Mouse (Mus musculus): ENCODE results near the gene Gsdma3. TPM values are rescaled to one million over a fixed set of nuclear protein-coding genes. Genes with fewer than 3 reads are reported as not detected.

Gene Gsdma3
- total and polyA plus RNA-seq, 3 experiments, result not detected

DNA sequence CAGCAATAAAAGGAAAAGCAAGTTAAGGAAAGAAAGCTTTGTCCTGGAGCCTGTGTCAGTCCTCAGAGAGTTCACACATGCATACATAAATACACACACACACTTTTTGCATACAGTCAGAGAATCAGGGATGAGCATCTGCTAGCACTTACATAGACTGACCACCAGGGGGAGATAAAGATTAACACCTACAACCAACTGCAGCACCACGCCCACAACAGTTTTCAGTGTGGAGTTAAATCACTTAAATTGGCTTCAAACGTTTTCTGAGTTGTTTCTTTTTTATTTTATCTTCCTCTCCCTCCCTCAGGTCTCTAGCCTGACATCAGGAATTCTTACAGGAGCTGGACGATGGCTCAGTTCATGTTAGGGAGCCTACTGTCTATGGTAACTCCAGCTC is 19.4 kb upstream of the Gsdma3 start (continued):
- TF ChIP-seq ETS1 (IDR thresholded peaks at IDR 0.05; ENCODE audit: low read depth, low read length) (no peak), ELF1 (IDR thresholded peaks at IDR 0.05; ENCODE audit: low read depth, low read length) (peak; percentile 25; the same call in 1 of the 2 replicates), MAZ (IDR thresholded peaks at IDR 0.05; ENCODE audit: low read depth, low read length) (0 out of 2 replicates have a peak, but pooled peaks have one; percentile 37), EP300 (IDR thresholded peaks at IDR 0.05; ENCODE audit: low read depth in 1 of 2, low read length in 2 of 2) (no peak), MAFK (IDR thresholded peaks at IDR 0.05; ENCODE audit: borderline replicate concordance, low read depth, low read length) (no peak), BHLHE40 (IDR thresholded peaks at IDR 0.05; ENCODE audit: borderline replicate concordance, low read depth, low read length) (no peak), ZMIZ1 (IDR thresholded peaks at IDR 0.05; ENCODE audit: low read depth, low read length) (no peak), ZKSCAN1 (IDR thresholded peaks at IDR 0.05; ENCODE audit: low read depth, low read length) (no peak), MYC (IDR thresholded peaks at IDR 0.05; ENCODE audit: low read depth, low read length) (0 out of 2 replicates have a peak, but pooled peaks have one; percentile 36), MEF2A (IDR thresholded peaks at IDR 0.05; ENCODE audit: extremely low read depth, insufficient replicate concordance, low read depth, low read length, poor library complexity, severe bottlenecking) (no peak), NELFE (IDR thresholded peaks at IDR 0.05; ENCODE audit: low read depth, low read length) (no peak), E2F4 (IDR thresholded peaks at IDR 0.05; ENCODE audit: borderline replicate concordance, low read depth, low read length) (no peak), POLR2AphosphoS5 (IDR thresholded peaks at IDR 0.05; ENCODE audit: borderline replicate concordance, low read depth, low read length) (no peak), CHD1 (IDR thresholded peaks at IDR 0.05; ENCODE audit: low read depth, low read length) (no peak), USF2 (IDR thresholded peaks at IDR 0.05; ENCODE audit: borderline replicate concordance in 1 of 2, insufficient read depth in 1 of 2, low read depth in 1 of 2, low read length in 2 of 2) (no peak), GABPA (IDR thresholded peaks at IDR 0.05; ENCODE audit: low read depth, low read length) (no peak), ZC3H11A (IDR thresholded peaks at IDR 0.05; ENCODE audit: low read depth, low read length) (peak; percentile 88)

DNA sequence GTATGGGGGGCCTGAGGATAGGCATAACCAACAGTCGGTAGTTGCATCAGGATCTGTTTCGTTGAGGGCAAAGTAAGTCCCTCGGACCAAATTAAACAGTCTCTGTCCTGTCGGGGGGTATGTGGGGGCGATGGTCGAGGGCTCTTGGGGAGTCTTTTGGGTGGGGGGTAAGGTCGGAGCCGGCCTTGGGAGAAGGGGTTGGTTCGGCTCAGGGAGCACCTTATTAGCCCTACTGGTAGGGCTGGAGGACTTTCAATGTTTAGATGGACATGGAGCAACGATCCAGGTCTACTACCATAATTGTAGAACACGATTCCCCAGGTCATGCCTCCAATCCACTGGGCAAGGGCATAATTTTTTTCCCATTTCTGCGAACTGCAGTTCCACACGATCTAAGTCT is 5.4 kb upstream of the Gsdma3 start:
- Histone ChIP-seq H3K4me1 (ENCODE audit: control insufficient read depth in 1 of 2, insufficient read depth in 2 of 2, low read length in 2 of 2) (no peaks in the 10 kb centered on the region), H3K27ac (ENCODE audit: control insufficient read depth, low read depth, low read length) (no peak overlapping the region), H3K27me3 (ENCODE audit: control insufficient read depth in 1 of 2, insufficient read depth in 2 of 2, low read length in 2 of 2) (no peaks in the 10 kb centered on the region), H3K9me3 (replicated peaks; ENCODE audit: insufficient read depth, low read length) (no peaks in the 10 kb centered on the region), H3K36me3 (ENCODE audit: control insufficient read depth in 1 of 2, insufficient read depth in 2 of 2, low read length in 2 of 2) (no peaks in the 10 kb centered on the region; a peak in 1 of 4 replicates), H3K9ac (ENCODE audit: control insufficient read depth, low read depth, low read length, poor library complexity, severe bottlenecking) (no peak overlapping the region), H3K4me3 (ENCODE audit: control insufficient read depth in 1 of 2, insufficient read depth in 1 of 2, low read depth in 2 of 2, low read length in 2 of 2) (no peak overlapping the region), H3K79me2 (ENCODE audit: control insufficient read depth, insufficient read depth, low read length, poor library complexity) (no peaks in the 10 kb centered on the region)
- no peak for DNase-seq (ENCODE audit: low read depth, low spot score)
- TF ChIP-seq POLR2A (IDR thresholded peaks at IDR 0.05; ENCODE audit: control insufficient read depth in 1 of 2, insufficient read depth in 1 of 2, low read depth in 1 of 2, low read length in 2 of 2, poor library complexity in 1 of 2), result no peak
- TF ChIP-seq RCOR1 (IDR thresholded peaks at IDR 0.05; ENCODE audit: low read depth, low read length), result no peak
- no peak for TF ChIP-seq USF2 (IDR thresholded peaks at IDR 0.05; ENCODE audit: borderline replicate concordance in 1 of 2, insufficient read depth in 1 of 2, low read depth in 1 of 2, low read length in 2 of 2)
- no peak for TF ChIP-seq ZNF384 (IDR thresholded peaks at IDR 0.05; ENCODE audit: low read depth, low read length)
- no peak for TF ChIP-seq RAD21 (IDR thresholded peaks at IDR 0.05; ENCODE audit: low read depth, low read length)
- TF ChIP-seq E2F4 (IDR thresholded peaks at IDR 0.05; ENCODE audit: borderline replicate concordance, low read depth, low read length), result no peak
- no peak for TF ChIP-seq MEF2A (IDR thresholded peaks at IDR 0.05; ENCODE audit: extremely low read depth, insufficient replicate concordance, low read depth, low read length, poor library complexity, severe bottlenecking)
- TF ChIP-seq SIN3A (IDR thresholded peaks at IDR 0.05; ENCODE audit: low read length), result no peak
- no peak for TF ChIP-seq MAX (IDR thresholded peaks at IDR 0.05; ENCODE audit: low read length)
- TF ChIP-seq POLR2AphosphoS2 (IDR thresholded peaks at IDR 0.05; ENCODE audit: low read length), result no peak
- TF ChIP-seq EP300 (IDR thresholded peaks at IDR 0.05; ENCODE audit: low read depth in 1 of 2, low read length in 2 of 2), result no peak
- TF ChIP-seq CTCF (IDR thresholded peaks at IDR 0.05 in 2 of 3, conservative IDR thresholded peaks at IDR 0.05 in 1 of 3; ENCODE audit: control insufficient read depth in 1 of 3, insufficient read depth in 1 of 3, low read depth in 2 of 3, low read length in 3 of 3, poor library complexity in 1 of 3, severe bottlenecking in 1 of 3), result no peak
- no peak for TF ChIP-seq UBTF (IDR thresholded peaks at IDR 0.05; ENCODE audit: borderline replicate concordance, insufficient read depth, low read depth, low read length)
- no peak for TF ChIP-seq POLR2AphosphoS5 (IDR thresholded peaks at IDR 0.05; ENCODE audit: borderline replicate concordance, low read depth, low read length)
- no peak for TF ChIP-seq NRF1 (IDR thresholded peaks at IDR 0.05; ENCODE audit: insufficient read depth, low read depth, low read length, poor library complexity, severe bottlenecking)
- no peak for TF ChIP-seq MYB (IDR thresholded peaks at IDR 0.05; ENCODE audit: low read depth, low read length)
- no peak for TF ChIP-seq CHD1 (IDR thresholded peaks at IDR 0.05; ENCODE audit: low read depth, low read length)
- TF ChIP-seq SMC3 (IDR thresholded peaks at IDR 0.05; ENCODE audit: low read depth, low read length), result no peak
- no peak for TF ChIP-seq CHD2 (IDR thresholded peaks at IDR 0.05; ENCODE audit: low read length)
- no peak for TF ChIP-seq MAZ (IDR thresholded peaks at IDR 0.05; ENCODE audit: low read depth, low read length)

Data from MEL (cell line).